Mouse (Mus musculus) frontal cortex, adult (tissue): Measurements from ENCODE around the gene Gtf2h4.

Experiments
- ATAC-seq: cut with Nextera tagmentation; 2 replicates; pipeline ENCODE4 v1.9.2; 2017; ENCODE audit warnings: mild to moderate bottlenecking, moderate library complexity, mixed read lengths; ENCODE audit not compliant: low TSS enrichment

Gtf2h4 gene

GRCm38 (mm10) chr17:35673416-35674035 lies at the start of gene Gtf2h4:
Gene Gtf2h4 (minus strand): TSS chr17:35673739.
- peak; percentile 99 for ATAC-seq

- ATAC-seq: no peak
Measured at GRCm38 (mm10) chr17:35721676-35722075, 48.1 kb upstream of the Gtf2h4 start.

GRCm38 (mm10) chr17:35720340-35720727 lies 46.8 kb upstream of the Gtf2h4 start:
- ATAC-seq: peak; percentile 87

GRCm38 (mm10) chr17:35719616-35720339 lies 46.2 kb upstream of the Gtf2h4 start:
- no peak for ATAC-seq

GRCm38 (mm10) chr17:35717080-35717479 lies 43.5 kb upstream of the Gtf2h4 start:
- no peak for ATAC-seq

- ATAC-seq: no peak
Measured at GRCm38 (mm10) chr17:35716114-35716513, 42.6 kb upstream of the Gtf2h4 start.

GRCm38 (mm10) chr17:35710705-35711347 lies 37.3 kb upstream of the Gtf2h4 start:
- no peak for ATAC-seq

GRCm38 (mm10) chr17:35708611-35709010 lies 35.1 kb upstream of the Gtf2h4 start:
- no peak for ATAC-seq

GRCm38 (mm10) chr17:35707929-35708328 lies 34.4 kb upstream of the Gtf2h4 start:
- ATAC-seq: no peak

- no peak for ATAC-seq
Measured at GRCm38 (mm10) chr17:35705836-35706235, 32.3 kb upstream of the Gtf2h4 start.

- peak; percentile 13; the same call in 1 of the 2 replicates for ATAC-seq
Measured at GRCm38 (mm10) chr17:35704621-35705464, 31.3 kb upstream of the Gtf2h4 start, which contains the start of gene Ddr1. Gene Ddr1 (minus strand): TSS chr17:35704621.

- no peak for ATAC-seq
Measured at GRCm38 (mm10) chr17:35703751-35704271, 30.3 kb upstream of the Gtf2h4 start.

GRCm38 (mm10) chr17:35703065-35703464 lies 29.5 kb upstream of the Gtf2h4 start:
- no peak for ATAC-seq

- ATAC-seq: no peak
Measured at GRCm38 (mm10) chr17:35702605-35703004, 29.1 kb upstream of the Gtf2h4 start.

GRCm38 (mm10) chr17:35701978-35702461 lies 28.5 kb upstream of the Gtf2h4 start:
- ATAC-seq: no peak

- ATAC-seq: no peak
Measured at GRCm38 (mm10) chr17:35701203-35701977, 27.9 kb upstream of the Gtf2h4 start.

- peak; percentile 56 for ATAC-seq
Measured at GRCm38 (mm10) chr17:35700371-35700961, 26.9 kb upstream of the Gtf2h4 start.

- peak; percentile 5; the same call in 1 of the 2 replicates for ATAC-seq
Measured at GRCm38 (mm10) chr17:35699919-35700318, 26.4 kb upstream of the Gtf2h4 start.

GRCm38 (mm10) chr17:35698501-35698883 lies 25.0 kb upstream of the Gtf2h4 start:
- no peak for ATAC-seq
